Mouse (Mus musculus) lung, postnatal 14 days (tissue): ENCODE results near the gene Fcamr.

Experiments used
- DNase-seq: peaks from one replicate; pipeline ENCODE4 v3.0.0; 2021

The Fcamr gene

GRCm38 (mm10) chr1:130857456-130857855, 56.8 kb downstream of the Fcamr start:
- no peak for DNase-seq

- no peak for DNase-seq
Measured at GRCm38 (mm10) chr1:130864238-130864637, 63.5 kb downstream of the Fcamr start.
